Mouse (Mus musculus) erythroblast, embryonic 14.5 days (primary cell): ENCODE results near the gene Foxp1.

Experiments used
- GATA1 ChIP-seq: IDR thresholded peaks from 2 replicates; pipeline ENCODE4 v1.6.1; 2012; ENCODE audit warnings: low read length, inconsistent platforms, mixed read lengths
- TAL1 ChIP-seq: IDR thresholded peaks from 3 replicates; pipeline ENCODE4 v1.6.1; 2012; ENCODE audit warnings: low read length, inconsistent platforms, mixed read lengths

DNA sequence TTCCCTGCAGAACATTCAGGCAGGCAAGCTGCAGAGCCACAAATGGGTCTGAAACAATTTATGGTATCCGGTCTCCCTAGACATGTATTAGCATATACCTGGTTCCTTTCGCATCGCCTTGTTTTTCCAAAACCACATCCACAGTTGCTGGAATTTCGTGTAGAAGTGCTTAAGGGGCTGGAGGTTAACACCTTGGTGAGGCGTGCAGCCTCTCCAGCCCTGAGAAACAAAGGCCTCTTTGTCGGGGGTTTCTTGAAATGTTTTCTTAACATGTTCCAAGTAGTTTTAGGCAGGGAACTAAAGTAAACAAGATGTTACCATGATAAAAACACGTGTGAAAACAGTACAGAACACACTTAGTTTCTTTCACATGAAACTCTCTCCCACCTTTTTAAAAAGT lies 550.1 kb downstream of the Foxp1 start:
- TF ChIP-seq GATA1: no peak
- no peak for TF ChIP-seq TAL1
